Mouse (Mus musculus) gastrocnemius, postnatal 14 days (tissue): ENCODE data around the gene Ambra1. TPM values are rescaled to one million over a fixed set of nuclear protein-coding genes. Genes with fewer than 3 reads are reported as not detected.

Source experiments
- DNase-seq: peaks from one replicate; pipeline ENCODE4 v3.0.0; 2021; ENCODE audit warnings: mixed read lengths
- intact Hi-C: fragments of 180-260 bp; cut with DNase I; formaldehyde crosslinking; loops from one replicate; pipeline ENCODE4 v1.15.1; 2025; ENCODE audit warnings: low total_unique reads
- total RNA-seq, 2 experiments: library from RNA; stranded (reverse); gene quantifications; 2 replicates each; pipeline ENCODE4 v1.2.3; 2021

Gene Ambra1
- total RNA-seq, 2 experiments from 2014 or later = 15.4 to 17.0 TPM

DNA sequence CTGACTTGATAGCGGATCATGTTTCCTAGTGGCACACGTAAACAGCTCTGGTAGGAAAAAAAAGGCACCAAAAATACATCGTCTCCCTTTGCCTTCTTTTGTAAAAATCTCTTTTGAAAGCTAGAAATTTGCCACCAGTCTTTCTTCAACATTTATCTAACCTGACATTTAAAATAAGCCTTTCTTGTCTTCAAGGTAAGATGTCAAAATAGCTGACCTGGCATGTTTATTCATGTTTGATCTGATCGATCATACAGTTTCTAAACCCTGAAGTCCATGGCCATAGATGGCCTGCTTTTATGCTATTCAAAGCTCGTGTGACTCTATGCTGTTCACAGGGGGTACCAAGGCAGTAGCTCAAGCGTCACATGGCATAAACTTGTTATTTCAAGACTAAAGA is 124.6 kb downstream of the Ambra1 start:
- intact Hi-C loops = no loop called here
- DNase-seq = no peak

- intact Hi-C loops = no loop called here
- DNase-seq = no peak
These were observed 127.0 kb downstream of the Ambra1 start for GRCm38 (mm10) chr2:91856958-91857357.

DNA sequence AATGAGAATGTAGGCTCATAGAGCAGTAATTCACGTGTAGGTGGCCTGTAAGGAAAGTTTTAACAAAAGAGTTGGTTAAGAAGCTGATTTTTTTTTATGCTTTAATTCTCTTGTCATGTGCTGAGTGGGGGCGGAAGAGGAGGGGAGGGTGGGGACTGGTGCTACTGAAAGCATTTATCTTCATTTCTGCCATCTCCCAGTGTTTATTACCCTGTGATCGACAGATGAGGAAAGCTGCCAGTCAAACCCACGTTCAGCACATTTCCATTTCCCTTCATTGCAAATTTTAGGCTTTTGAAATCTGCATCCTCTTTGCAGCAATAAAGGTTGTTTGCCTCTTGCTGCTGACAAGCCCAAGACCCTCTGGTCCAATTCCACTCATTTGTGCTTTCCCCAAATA is 129.5 kb downstream of the Ambra1 start:
- intact Hi-C loops = no loop called here

DNA sequence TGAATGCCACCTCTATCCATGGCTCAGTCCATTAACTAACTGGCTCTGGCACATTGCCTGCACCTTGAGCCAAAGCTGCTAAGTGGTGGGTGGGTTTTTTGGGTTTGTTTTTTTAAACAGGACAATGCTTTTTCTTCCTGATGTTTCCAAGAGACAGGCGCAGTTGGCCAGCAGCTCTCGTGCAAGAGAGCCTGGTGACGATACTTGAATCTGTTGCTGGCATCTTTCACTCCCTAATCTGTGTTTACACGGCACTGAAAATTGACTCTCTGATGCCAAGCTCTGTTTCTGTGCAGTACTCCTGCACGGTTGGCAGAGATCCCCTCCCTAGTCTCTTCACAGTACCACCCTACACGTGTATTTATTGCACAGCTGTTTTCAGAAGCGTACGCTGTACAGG is 140.8 kb downstream of the Ambra1 start:
- DNase-seq = peak; percentile 24
- intact Hi-C loops = no loop called here

More for the DNA sequence above, 129.5 kb downstream of the Ambra1 start:
- DNase-seq = no peak

DNA sequence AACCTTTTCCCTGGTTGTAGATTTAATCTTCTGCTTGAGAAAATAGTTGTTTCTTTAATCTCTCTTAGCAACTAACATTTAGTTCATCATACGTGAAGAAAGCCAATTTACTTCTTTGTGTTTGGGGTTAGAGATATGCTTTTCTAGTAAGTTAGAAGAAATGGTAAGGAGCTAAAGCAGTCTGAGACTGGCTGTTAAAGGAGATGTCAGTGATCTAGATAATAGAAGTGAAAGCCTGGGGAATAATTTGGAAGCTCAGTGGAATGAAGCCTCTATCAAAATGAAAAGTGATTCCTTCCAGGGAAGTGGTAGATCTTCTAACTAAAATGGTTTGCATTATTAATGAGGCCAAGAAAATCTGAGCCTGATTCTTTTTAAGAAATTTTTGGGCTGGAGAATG is 141.3 kb downstream of the Ambra1 start:
- intact Hi-C loops = no loop called here
- no peak for DNase-seq

GRCm38 (mm10) chr2:91872658-91873057 is 142.7 kb downstream of the Ambra1 start:
- no peak for DNase-seq
- intact Hi-C loops = no loop called here

GRCm38 (mm10) chr2:91876000-91876805 is 146.3 kb downstream of the Ambra1 start:
- DNase-seq = no peak
- intact Hi-C loops = no loop called here

DNA sequence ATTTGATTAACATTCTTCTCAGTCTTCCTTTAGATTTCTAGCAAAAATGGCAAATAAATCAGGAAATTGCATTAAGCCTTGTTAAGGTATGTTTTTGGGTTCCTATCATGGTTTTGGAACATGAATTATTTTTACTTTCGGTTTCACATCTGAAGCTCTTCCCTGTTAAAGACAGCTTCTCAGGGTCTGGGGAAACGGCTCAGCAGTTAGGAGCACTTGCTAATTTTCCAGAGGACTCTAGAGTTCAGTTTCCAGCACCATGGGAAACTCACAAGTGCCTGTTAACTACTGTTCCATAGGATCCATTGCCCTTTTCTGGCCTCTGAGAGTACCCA is 146.8 kb downstream of the Ambra1 start:
- intact Hi-C loops = no loop called here
- no peak for DNase-seq

- DNase-seq = no peak
- intact Hi-C loops = no loop called here
These were observed 148.7 kb downstream of the Ambra1 start for GRCm38 (mm10) chr2:91878387-91879180.

- DNase-seq = no peak
- intact Hi-C loops = no loop called here
These were observed 154.0 kb downstream of the Ambra1 start for GRCm38 (mm10) chr2:91883961-91884360.

DNA sequence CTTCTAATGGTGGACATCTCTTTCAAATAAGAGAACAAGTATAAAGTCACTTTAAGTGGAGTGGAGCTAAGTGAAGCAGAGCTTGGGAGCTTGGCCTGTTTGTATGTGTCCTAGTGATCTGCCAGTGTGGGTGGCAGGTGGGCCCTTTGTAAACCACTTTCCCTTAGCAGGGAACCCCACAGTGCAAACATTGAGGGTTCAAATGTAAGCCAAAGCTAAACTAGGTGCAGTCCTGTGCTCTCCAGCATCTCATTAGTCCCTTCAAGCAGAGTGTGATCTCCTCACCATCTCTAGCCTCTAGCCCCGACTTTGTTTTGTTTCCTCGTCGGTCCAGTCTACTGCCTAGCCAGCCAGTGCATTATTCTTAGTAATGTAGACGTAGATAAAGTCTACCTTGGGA is 154.7 kb downstream of the Ambra1 start:
- intact Hi-C loops = no loop called here
- DNase-seq = no peak

DNA sequence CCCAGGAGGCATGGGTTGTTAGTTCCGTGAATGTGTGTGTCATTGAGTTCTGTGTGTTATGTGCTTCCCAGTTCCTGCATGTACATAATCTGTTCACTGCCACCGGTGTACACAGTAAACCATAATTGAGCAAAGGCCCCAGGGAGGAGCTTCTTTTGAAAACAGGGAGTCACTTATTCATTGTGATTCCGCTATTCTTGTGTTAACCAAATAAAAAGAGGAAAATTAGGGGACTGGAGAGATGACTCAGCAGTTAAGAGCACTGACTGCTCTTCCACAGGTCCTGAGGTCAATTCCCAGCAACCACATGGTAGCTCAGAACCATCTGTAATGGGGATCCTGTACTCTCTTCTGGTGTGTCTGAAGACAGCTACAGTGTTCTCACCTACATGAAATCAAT is 164.8 kb downstream of the Ambra1 start:
- intact Hi-C loops = no loop called here
- DNase-seq = no peak

DNA sequence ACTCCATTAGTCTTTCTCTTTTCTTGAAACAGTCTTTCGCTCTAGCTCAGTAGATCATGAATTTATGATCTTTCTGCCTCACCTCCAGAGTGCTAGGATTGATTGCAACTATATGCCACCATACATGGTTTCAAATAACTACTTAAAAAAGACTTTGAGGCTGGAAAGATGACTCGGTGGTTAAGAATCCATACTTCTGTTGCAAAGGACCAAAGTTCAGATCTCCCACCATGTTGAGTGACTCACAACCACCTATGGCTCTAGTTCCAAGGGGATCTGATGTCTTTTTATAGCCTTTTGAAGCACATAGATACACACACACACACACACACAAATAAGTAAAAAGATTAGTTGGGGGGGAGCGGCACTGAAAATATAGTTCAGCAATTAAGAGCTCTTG is 165.5 kb downstream of the Ambra1 start:
- intact Hi-C loops = no loop called here

GRCm38 (mm10) chr2:91897968-91898367 is 168.0 kb downstream of the Ambra1 start:
- intact Hi-C loops = no loop called here
- no peak for DNase-seq

More for the DNA sequence above, 165.5 kb downstream of the Ambra1 start:
- DNase-seq = no peak

DNA sequence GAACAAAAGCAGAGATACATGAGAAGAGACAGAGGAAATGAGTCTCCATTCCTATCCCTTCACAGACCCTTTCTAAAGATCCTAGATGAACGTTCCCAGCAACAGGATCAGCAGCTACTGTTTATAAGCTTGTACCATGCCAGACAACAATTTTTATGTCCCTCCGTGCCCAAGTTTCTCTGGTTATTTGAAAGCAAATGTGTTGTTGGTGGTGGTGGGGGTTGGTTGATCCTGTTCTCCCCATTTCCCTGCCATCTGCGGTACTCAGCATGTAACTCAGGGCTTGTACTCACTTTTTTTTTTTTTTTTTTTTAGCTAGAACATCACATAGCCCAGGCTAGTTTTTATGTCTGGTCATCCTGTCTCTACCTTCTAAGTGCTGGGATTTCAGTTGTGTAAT is 169.2 kb downstream of the Ambra1 start:
- no peak for DNase-seq
- intact Hi-C loops = no loop called here

- intact Hi-C loops = no loop called here
These were observed 170.5 kb downstream of the Ambra1 start for GRCm38 (mm10) chr2:91900431-91900830.

DNA sequence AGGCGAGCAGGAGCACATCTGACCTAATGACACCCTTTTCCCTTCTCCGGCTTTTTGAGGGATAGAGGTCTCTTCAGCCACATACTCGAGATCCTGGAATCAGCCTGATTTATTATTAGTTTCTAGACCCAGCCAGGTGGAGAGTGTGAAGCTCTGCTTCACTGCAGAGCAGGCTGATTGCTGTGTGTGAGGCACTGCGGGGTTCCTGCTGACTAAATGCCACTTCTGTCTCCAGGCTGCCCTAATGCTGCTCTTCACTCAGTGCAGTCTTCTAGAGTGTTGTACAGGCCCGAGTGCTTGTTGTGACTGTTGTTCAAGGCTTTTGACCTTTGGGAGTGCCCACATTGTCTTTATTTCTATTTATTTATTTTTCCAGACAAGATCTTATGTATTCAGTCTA is 172.4 kb downstream of the Ambra1 start:
- no peak for DNase-seq
- intact Hi-C loops = no loop called here

More at GRCm38 (mm10) chr2:91900431-91900830, 170.5 kb downstream of the Ambra1 start:
- DNase-seq = no peak

DNA sequence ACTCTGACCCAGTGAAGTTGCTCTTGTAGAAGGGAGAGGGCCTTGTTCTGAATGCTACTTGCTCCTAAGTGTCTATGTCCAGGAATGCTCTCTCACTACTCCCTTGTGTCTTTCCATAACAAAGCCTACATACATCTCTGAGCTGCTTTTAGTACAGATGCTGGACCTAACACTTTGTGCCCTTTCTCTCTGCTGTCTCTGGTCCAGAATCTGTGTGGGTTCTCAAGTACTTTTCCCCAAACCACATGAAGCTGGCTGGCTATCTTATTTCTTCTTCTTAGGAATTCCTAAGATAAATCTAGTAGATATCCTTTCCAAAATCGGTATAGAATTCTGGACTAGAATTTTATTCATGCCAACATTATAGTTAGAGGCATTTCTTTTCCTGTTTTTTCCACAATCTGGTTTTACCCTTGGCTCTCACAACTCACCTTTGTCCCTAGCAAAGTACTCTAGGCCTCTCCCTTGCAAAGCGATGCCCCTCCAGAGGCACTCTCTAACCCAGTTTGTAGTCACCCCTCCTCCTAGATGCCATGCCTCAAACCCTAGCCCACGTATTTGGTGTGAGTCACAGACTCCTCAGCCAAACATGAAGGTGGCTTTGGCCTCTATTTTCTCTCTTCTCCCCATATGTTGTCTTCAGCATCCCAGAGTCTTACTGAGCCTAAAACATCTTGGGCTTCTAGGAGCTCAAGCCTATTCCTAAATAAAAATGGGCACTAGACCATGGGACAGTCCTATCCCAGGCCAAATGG is 173.4 kb downstream of the Ambra1 start:
- DNase-seq = no peak
- intact Hi-C loops = no loop called here

DNA sequence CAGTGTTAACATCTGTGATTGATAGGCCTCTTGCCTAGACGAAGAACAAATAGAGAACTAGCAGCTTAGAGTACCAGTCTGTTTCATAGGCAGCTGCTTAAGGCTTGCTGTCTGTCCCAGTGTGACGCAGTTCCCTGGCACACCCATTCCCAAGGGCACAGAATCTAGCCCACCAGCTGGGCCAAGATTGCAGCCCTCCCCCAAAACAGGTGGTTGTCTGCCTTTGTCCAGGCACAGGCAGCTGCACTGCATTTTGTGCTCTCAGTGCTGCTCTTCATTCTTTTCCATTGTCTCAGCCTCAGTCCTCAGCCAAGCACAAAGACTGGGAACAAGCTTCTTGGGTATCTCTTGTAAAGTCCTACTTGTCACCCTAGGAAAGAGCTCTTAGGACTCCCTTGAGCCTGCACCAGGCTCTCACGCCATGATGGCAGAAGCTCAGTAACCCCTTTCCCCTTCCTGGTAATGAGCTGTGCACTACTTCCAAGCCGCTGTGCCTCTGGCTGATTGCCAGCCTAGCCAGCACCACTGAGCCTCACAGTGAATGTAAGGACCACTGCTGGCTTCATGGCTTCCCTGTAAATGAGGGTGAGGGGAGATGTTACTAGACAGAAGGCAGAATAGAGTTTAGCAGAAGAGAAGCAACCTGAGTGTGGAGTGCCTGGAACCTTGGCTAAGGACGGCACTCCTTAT is 174.8 kb downstream of the Ambra1 start:
- DNase-seq = peak; percentile 52
- intact Hi-C loops = no loop called here

DNA sequence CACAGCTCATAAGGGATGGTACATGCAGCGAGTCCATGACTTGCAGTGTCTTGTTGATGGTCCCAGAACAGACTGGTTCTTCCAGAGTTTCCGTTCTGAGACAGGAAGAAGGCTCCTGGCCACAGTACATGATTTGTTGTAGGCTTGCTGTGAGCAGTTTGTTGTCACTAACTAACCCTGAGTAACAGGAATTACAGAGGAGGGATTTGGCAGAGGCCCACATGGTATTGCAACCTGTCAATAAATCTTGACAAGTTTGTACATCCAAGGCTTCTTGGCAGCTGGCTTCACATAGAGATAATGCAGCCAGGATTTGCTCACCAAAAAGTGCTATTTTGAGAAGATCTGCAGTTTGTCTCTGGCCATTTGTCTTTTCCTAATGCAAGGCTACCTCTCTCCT is 176.2 kb downstream of the Ambra1 start:
- intact Hi-C loops = no loop called here
- no peak for DNase-seq
